Mouse (Mus musculus) forebrain, embryonic 12.5 days (tissue): ENCODE data around the gene Nyx. TPM values are rescaled to one million over a fixed set of nuclear protein-coding genes. Genes with fewer than 3 reads are reported as not detected.
"Not testable (repeated sequence)": the region's sequence is repeated elsewhere in the genome, so short reads cannot be mapped to it uniquely, and the experiment has no call there.

Source experiments
- ATAC-seq: fragments of 200-750 bp; cut with Nextera tagmentation; 2 replicates; pipeline ENCODE4 v1.8.0; 2017; ENCODE audit warnings: moderate TSS enrichment; ENCODE audit not compliant: low FRiP score
- H3K27ac ChIP-seq: fragments of 300-500 bp; sonication (generic); 2 replicates; pipeline ENCODE4 v1.5.1; 2016; ENCODE audit warnings: mild to moderate bottlenecking
- H3K27me3 ChIP-seq: fragments of 300-500 bp; sonication (generic); 2 replicates; pipeline ENCODE4 v1.6.1; 2016; ENCODE audit warnings: mild to moderate bottlenecking
- H3K36me3 ChIP-seq: fragments of 300-500 bp; sonication (generic); replicated peaks from 2 replicates; pipeline ENCODE4 v1.6.1; 2016; ENCODE audit warnings: mild to moderate bottlenecking
- H3K4me1 ChIP-seq: fragments of 300-500 bp; sonication (generic); 2 replicates; pipeline ENCODE4 v1.6.1; 2016
- H3K4me2 ChIP-seq: fragments of 300-500 bp; sonication (generic); 2 replicates; pipeline ENCODE4 v1.6.1; 2016; ENCODE audit warnings: mild to moderate bottlenecking, moderate library complexity
- H3K4me3 ChIP-seq: fragments of 300-500 bp; sonication (generic); replicated peaks from 2 replicates; pipeline ENCODE4 v1.5.1; 2016; ENCODE audit warnings: mild to moderate bottlenecking
- H3K9ac ChIP-seq: fragments of 300-500 bp; sonication (generic); 2 replicates; pipeline ENCODE4 v1.6.1; 2016; ENCODE audit warnings: mild to moderate bottlenecking
- H3K9me3 ChIP-seq: fragments of 300-500 bp; sonication (generic); 2 replicates; pipeline ENCODE4 v1.6.1; 2016
- WGBS: fragments of 180-500 bp; shearing (Covaris S2); methylation state at CpG from one replicate; pipeline ENCODE4 v1.1.7; 2016; 5-methylcytosine and 5-hydroxymethylcytosine counted together
- polyA plus RNA-seq: library from polyadenylated mRNA; unstranded; fragments of >200 nt; fragmentation: Nextera tagmentation; extraction: Ambion mirVana; gene quantifications from 2 replicates; pipeline ENCODE4 v1.2.1, GENCODE M21; 2016

The Nyx gene
- 0.06 and 0.08 TPM in 2 replicates for polyA plus RNA-seq

GRCm38 (mm10) chrX:13465810-13466209, at the start of gene Nyx:
Nyx (plus strand) TSS chrX:13466110.
- H3K4me2 ChIP-seq, result no peak within 1 kb of the TSS
- no peak within 1 kb of the TSS for H3K4me3 ChIP-seq
- H3K36me3 ChIP-seq, result no peaks in the 10 kb centered on the region
- H3K9me3 ChIP-seq, result no peaks in the 10 kb centered on the region
- peaks cover 30% of the 10 kb centered on the region for H3K27me3 ChIP-seq
- WGBS, result 82% methylated on average over 3 of the region's 3 CpGs
- ATAC-seq, result no peak
- no peak within 1 kb of the TSS for H3K9ac ChIP-seq
- no peak within 1 kb of the TSS for H3K27ac ChIP-seq
- H3K4me1 ChIP-seq, result no peaks in the 10 kb centered on the region; the same call in 1 of the 2 replicates

- H3K27me3 ChIP-seq, result peaks cover 9% of the 10 kb centered on the region; the same call in 1 of the 2 replicates
- ATAC-seq, result no peak
- no peak overlapping the region for H3K4me2 ChIP-seq
Measured at GRCm38 (mm10) chrX:13422047-13422446, 43.9 kb upstream of the Nyx start.

GRCm38 (mm10) chrX:13431421-13431820, 34.5 kb upstream of the Nyx start:
- no peak overlapping the region for H3K9ac ChIP-seq
- H3K27ac ChIP-seq, result no peak overlapping the region
- H3K4me2 ChIP-seq, result no peak overlapping the region
- no peaks in the 10 kb centered on the region for H3K9me3 ChIP-seq
- no peak for ATAC-seq
- H3K27me3 ChIP-seq, result peaks cover 5% of the 10 kb centered on the region; the same call in 1 of the 2 replicates
- H3K36me3 ChIP-seq, result no peaks in the 10 kb centered on the region
- no peak overlapping the region for H3K4me3 ChIP-seq
- no peaks in the 10 kb centered on the region for H3K4me1 ChIP-seq
- 61% methylated on average over 6 of the region's 6 CpGs for WGBS

More at GRCm38 (mm10) chrX:13422047-13422446, 43.9 kb upstream of the Nyx start:
- Histone ChIP-seq H3K9me3 (no peaks in the 10 kb centered on the region), H3K36me3 (no peaks in the 10 kb centered on the region), H3K9ac (no peak overlapping the region), H3K27ac (no peak overlapping the region), H3K4me3 (no peak overlapping the region), H3K4me1 (no peaks in the 10 kb centered on the region)
- WGBS, result 64% methylated on average over 4 of the region's 4 CpGs

GRCm38 (mm10) chrX:13436042-13436441, 29.9 kb upstream of the Nyx start:
- not testable (repeated sequence) for H3K4me1 ChIP-seq, H3K27ac ChIP-seq, H3K4me3 ChIP-seq, H3K9ac ChIP-seq, H3K27me3 ChIP-seq, H3K36me3 ChIP-seq, H3K4me2 ChIP-seq, ATAC-seq, H3K9me3 ChIP-seq
- 93% methylated on average over 2 of the region's 2 CpGs for WGBS

DNA sequence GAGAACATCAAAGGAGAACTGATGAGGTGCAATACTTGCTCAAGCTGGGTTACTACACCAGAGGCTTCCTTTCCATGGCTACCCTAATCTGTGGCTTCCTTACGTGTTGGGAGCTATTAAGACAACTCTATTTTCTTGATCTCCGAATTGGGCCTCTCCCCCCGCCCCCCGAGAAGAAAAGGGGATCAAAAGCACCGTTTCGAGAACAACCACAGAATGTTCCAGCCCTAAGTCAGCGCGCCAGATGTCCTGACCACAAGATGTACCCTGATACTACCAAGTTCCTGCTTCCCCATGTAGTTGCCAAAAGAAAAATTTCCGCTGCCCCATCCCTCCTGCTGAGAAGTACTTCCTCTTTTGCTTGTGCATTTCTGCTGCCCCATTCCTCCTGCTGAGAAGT, 9.4 kb upstream of the Nyx start:
- not testable (repeated sequence) for H3K9me3 ChIP-seq, H3K4me3 ChIP-seq, ATAC-seq, H3K27ac ChIP-seq, H3K4me1 ChIP-seq, H3K36me3 ChIP-seq, H3K4me2 ChIP-seq, H3K9ac ChIP-seq
- WGBS, result 90% methylated on average over 9 of the region's 9 CpGs
- H3K27me3 ChIP-seq, result peaks cover 14% of the 10 kb centered on the region

DNA sequence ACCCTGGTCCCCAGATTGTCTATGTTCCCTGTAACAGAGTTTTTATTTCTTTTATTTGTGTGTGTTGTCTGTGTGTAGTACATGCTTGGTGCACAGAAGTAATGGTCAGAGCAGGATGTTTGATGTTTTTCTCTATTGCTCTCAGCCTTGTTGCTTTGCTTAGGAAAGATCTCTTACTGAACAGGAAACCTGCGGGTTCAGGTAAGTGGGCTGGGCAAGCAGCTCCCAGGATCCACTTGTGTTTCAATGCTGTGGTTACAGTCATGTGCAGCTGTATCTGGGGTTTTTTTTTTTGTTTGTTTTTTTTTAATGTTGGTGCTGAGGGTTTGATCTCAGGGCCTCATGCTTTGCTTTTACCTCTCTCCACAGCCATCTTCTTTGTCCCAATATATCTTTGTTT, 7.1 kb upstream of the Nyx start:
- 100% methylated on average over 1 of the region's 1 CpGs for WGBS
- Histone ChIP-seq H3K4me3 (no peak overlapping the region), H3K4me2 (no peak overlapping the region), H3K27ac (no peak overlapping the region), H3K36me3 (no peaks in the 10 kb centered on the region), H3K4me1 (no peaks in the 10 kb centered on the region; the same call in 1 of the 2 replicates), H3K9ac (no peak overlapping the region), H3K9me3 (no peaks in the 10 kb centered on the region), H3K27me3 (peaks cover 15% of the 10 kb centered on the region)
- ATAC-seq, result no peak

GRCm38 (mm10) chrX:13461266-13462261, 4.3 kb upstream of the Nyx start:
- H3K27ac ChIP-seq, result peak overlapping the region; percentile 67

DNA sequence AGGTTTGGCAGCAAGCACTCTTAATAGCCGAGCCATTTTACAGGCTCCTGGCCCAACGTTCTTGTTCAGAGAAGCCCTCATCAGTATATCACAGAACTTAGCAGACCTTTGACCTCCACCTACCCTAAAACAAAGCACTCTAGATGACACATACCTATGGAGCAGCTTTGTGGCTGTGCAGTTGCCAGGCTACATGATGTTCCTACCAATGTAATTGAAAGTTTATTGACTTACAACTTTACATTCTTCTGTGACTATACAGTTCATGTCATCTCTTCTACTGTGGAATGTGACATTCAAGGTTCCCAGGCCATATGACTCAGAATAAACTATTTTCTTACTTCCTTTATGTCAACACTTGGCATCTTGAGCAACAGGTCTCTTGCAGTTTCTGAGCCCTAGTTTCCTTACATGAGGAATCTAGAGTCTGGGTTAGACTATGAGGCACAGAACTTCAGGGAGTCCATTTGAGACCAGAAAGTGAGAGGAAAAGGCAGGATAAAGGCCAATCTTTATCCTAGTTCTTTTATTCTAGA, 2.9 kb upstream of the Nyx start:
- Histone ChIP-seq H3K36me3 (no peaks in the 10 kb centered on the region), H3K27ac (no peak overlapping the region), H3K27me3 (peaks cover 23% of the 10 kb centered on the region), H3K4me3 (no peak overlapping the region), H3K4me1 (no peaks in the 10 kb centered on the region; the same call in 1 of the 2 replicates), H3K4me2 (no peak overlapping the region), H3K9ac (no peak overlapping the region), H3K9me3 (no peaks in the 10 kb centered on the region)
- ATAC-seq, result no peak
- 80% methylated on average over 2 of the region's 2 CpGs for whole genome bisulfite sequencing

More at GRCm38 (mm10) chrX:13461266-13462261, 4.3 kb upstream of the Nyx start:
- H3K36me3 ChIP-seq, result no peaks in the 10 kb centered on the region
- peak overlapping the region; percentile 38 for H3K9ac ChIP-seq
- 13% methylated on average over 46 of the region's 46 CpGs for WGBS
- H3K9me3 ChIP-seq, result no peaks in the 10 kb centered on the region
- H3K27me3 ChIP-seq, result peaks cover 20% of the 10 kb centered on the region
- no peaks in the 10 kb centered on the region; the same call in 1 of the 2 replicates for H3K4me1 ChIP-seq
- peak overlapping the region; percentile 36 for H3K4me3 ChIP-seq
- H3K4me2 ChIP-seq, result peak overlapping the region; percentile 53
- ATAC-seq, result peak; percentile 97

DNA sequence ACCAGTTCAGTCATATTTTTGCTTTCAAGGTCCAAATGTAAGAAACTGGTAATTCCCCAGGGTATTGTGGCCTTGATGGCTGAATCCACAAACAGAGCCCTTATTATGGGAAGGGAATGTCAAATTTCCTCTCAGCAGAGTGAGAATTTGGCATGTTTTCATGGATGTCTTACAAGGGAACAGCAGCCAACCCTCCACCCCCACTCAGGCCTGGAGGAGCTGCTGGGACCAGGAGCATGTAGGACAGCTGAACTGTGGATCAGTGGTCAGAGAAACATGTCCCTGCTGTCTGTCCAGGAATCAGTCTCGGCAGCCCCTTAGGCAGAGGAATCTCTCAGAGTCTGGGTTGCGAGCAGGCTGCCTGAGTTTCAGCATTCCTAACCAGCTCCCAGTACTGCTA, 771 bp downstream of the Nyx start:
- H3K36me3 ChIP-seq, result no peaks in the 10 kb centered on the region
- no peak overlapping the region for H3K27ac ChIP-seq
- H3K4me1 ChIP-seq, result no peaks in the 10 kb centered on the region
- H3K27me3 ChIP-seq, result peaks cover 23% of the 10 kb centered on the region
- H3K9me3 ChIP-seq, result no peaks in the 10 kb centered on the region
- WGBS, result 96% methylated on average over 2 of the region's 2 CpGs
- no peak for ATAC-seq
- H3K9ac ChIP-seq, result no peak overlapping the region
- no peak overlapping the region for H3K4me2 ChIP-seq
- H3K4me3 ChIP-seq, result no peak overlapping the region

DNA sequence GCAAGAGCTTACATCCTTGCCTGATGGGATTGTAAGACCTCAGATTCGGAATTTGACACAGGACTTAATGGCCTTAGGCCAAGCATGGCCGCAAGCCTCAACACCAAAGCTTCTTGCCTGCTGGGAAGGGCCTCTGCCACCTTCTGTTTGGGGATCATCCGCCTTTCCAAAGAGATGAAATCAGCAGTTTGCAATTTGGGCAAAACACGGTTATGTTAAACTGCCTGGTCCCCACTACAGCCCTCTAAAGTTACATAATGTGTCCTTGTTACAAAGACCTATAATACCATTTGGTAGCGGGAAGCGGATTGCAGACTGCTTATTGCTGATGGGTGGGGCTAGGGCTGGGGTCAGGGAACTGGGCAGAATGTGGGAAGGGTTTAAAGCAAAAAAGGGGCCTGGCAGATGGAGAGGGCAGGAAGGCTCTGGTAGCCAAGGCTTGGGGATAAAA, 1.2 kb downstream of the Nyx start:
- Histone ChIP-seq H3K36me3 (no peaks in the 10 kb centered on the region), H3K4me1 (no peaks in the 10 kb centered on the region), H3K27me3 (peaks cover 23% of the 10 kb centered on the region), H3K9ac (no peak overlapping the region), H3K27ac (no peak overlapping the region), H3K4me2 (no peak overlapping the region), H3K9me3 (no peaks in the 10 kb centered on the region), H3K4me3 (no peak overlapping the region)
- WGBS, result 80% methylated on average over 6 of the region's 6 CpGs
- no peak for ATAC-seq

GRCm38 (mm10) chrX:13469160-13470116, 3.5 kb downstream of the Nyx start:
- Histone ChIP-seq H3K27ac (no peak overlapping the region), H3K4me1 (no peaks in the 10 kb centered on the region), H3K27me3 (peaks cover 24% of the 10 kb centered on the region), H3K4me3 (no peak overlapping the region), H3K4me2 (no peak overlapping the region), H3K9ac (no peak overlapping the region), H3K36me3 (no peaks in the 10 kb centered on the region), H3K9me3 (no peaks in the 10 kb centered on the region)
- ATAC-seq, result no peak
- 82% methylated on average over 9 of the region's 9 CpGs for WGBS

GRCm38 (mm10) chrX:13471925-13472324, 6.0 kb downstream of the Nyx start:
- no peak overlapping the region for H3K27ac ChIP-seq
- no peak overlapping the region for H3K4me2 ChIP-seq
- no peak for ATAC-seq
- no peaks in the 10 kb centered on the region for H3K9me3 ChIP-seq
- H3K4me1 ChIP-seq, result no peaks in the 10 kb centered on the region
- no peak overlapping the region for H3K4me3 ChIP-seq
- 73% methylated on average over 3 of the region's 3 CpGs for WGBS
- no peak overlapping the region for H3K9ac ChIP-seq
- H3K36me3 ChIP-seq, result no peaks in the 10 kb centered on the region
- H3K27me3 ChIP-seq, result peaks cover 14% of the 10 kb centered on the region
